Mouse (Mus musculus): ENCODE measurements around the gene Snx29. TPM values are rescaled to one million over a fixed set of nuclear protein-coding genes. Genes with fewer than 3 reads are reported as not detected.

Gene Snx29
- polyA plus RNA-seq, 1 experiment from 2014 or later = 8.2 TPM

GRCm38 (mm10) chr16:11738341-11738740 lies 415.6 kb downstream of the Snx29 start:
- H3K4me3 ChIP-seq (ENCODE audit: low read length) = no peak overlapping the region
- ATAC-seq (replicated peaks; ENCODE audit: extremely low read depth, insufficient read depth, low FRiP score) = no peak
- no peaks in the 10 kb centered on the region for H3K4me1 ChIP-seq (ENCODE audit: control insufficient read depth, insufficient read depth, low read length)
- WGBS = 48% methylated on average over 7 of the region's 7 CpGs
- H3K4me2 ChIP-seq (ENCODE audit: low read depth, low read length) = no peak overlapping the region
- H3K36me3 ChIP-seq (ENCODE audit: control insufficient read depth, insufficient read depth) = no peaks in the 10 kb centered on the region
- no peak overlapping the region for H3K9ac ChIP-seq (ENCODE audit: low read length)
- no peaks in the 10 kb centered on the region for H3K9me3 ChIP-seq (replicated peaks; ENCODE audit: control insufficient read depth, low read length)
- no peak overlapping the region for H3K27ac ChIP-seq (ENCODE audit: low read length)
- no peaks in the 10 kb centered on the region for H3K27me3 ChIP-seq (ENCODE audit: control insufficient read depth, insufficient read depth, low read length)

GRCm38 (mm10) chr16:11741951-11742350 lies 419.2 kb downstream of the Snx29 start:
- Histone ChIP-seq H3K36me3 (ENCODE audit: control insufficient read depth, insufficient read depth) (no peaks in the 10 kb centered on the region), H3K4me1 (ENCODE audit: control insufficient read depth, insufficient read depth, low read length) (no peaks in the 10 kb centered on the region), H3K27me3 (ENCODE audit: control insufficient read depth, insufficient read depth, low read length) (no peaks in the 10 kb centered on the region), H3K4me3 (ENCODE audit: low read length) (no peak overlapping the region), H3K9ac (ENCODE audit: low read length) (no peak overlapping the region), H3K27ac (ENCODE audit: low read length) (no peak overlapping the region), H3K4me2 (ENCODE audit: low read depth, low read length) (no peak overlapping the region), H3K9me3 (replicated peaks; ENCODE audit: control insufficient read depth, low read length) (no peaks in the 10 kb centered on the region)
- 70% methylated on average over 5 of the region's 5 CpGs for WGBS
- ATAC-seq (replicated peaks; ENCODE audit: extremely low read depth, insufficient read depth, low FRiP score) = no peak

GRCm38 (mm10) chr16:11742351-11742750 lies 419.6 kb downstream of the Snx29 start:
- no peak overlapping the region for H3K27ac ChIP-seq (ENCODE audit: low read length)
- H3K9ac ChIP-seq (ENCODE audit: low read length) = no peak overlapping the region
- H3K4me1 ChIP-seq (ENCODE audit: control insufficient read depth, insufficient read depth, low read length) = no peaks in the 10 kb centered on the region
- no peaks in the 10 kb centered on the region for H3K36me3 ChIP-seq (ENCODE audit: control insufficient read depth, insufficient read depth)
- no peak overlapping the region for H3K4me3 ChIP-seq (ENCODE audit: low read length)
- H3K9me3 ChIP-seq (replicated peaks; ENCODE audit: control insufficient read depth, low read length) = no peaks in the 10 kb centered on the region
- ATAC-seq (replicated peaks; ENCODE audit: extremely low read depth, insufficient read depth, low FRiP score) = no peak
- H3K27me3 ChIP-seq (ENCODE audit: control insufficient read depth, insufficient read depth, low read length) = no peaks in the 10 kb centered on the region
- WGBS = 80% methylated on average over 7 of the region's 7 CpGs
- no peak overlapping the region for H3K4me2 ChIP-seq (ENCODE audit: low read depth, low read length)

- Histone ChIP-seq H3K4me2 (ENCODE audit: low read depth, low read length) (no peak overlapping the region), H3K4me1 (ENCODE audit: control insufficient read depth, insufficient read depth, low read length) (no peaks in the 10 kb centered on the region), H3K9ac (ENCODE audit: low read length) (no peak overlapping the region), H3K27me3 (ENCODE audit: control insufficient read depth, insufficient read depth, low read length) (no peaks in the 10 kb centered on the region), H3K9me3 (replicated peaks; ENCODE audit: control insufficient read depth, low read length) (no peaks in the 10 kb centered on the region), H3K4me3 (ENCODE audit: low read length) (no peak overlapping the region), H3K27ac (ENCODE audit: low read length) (no peak overlapping the region), H3K36me3 (ENCODE audit: control insufficient read depth, insufficient read depth) (no peaks in the 10 kb centered on the region)
- WGBS = 59% methylated on average over 3 of the region's 3 CpGs
- ATAC-seq (replicated peaks; ENCODE audit: extremely low read depth, insufficient read depth, low FRiP score) = no peak
Observed at GRCm38 (mm10) chr16:11743013-11743412, 420.3 kb downstream of the Snx29 start.

- Histone ChIP-seq H3K9me3 (replicated peaks; ENCODE audit: control insufficient read depth, low read length) (no peaks in the 10 kb centered on the region), H3K27ac (ENCODE audit: low read length) (no peak overlapping the region), H3K36me3 (ENCODE audit: control insufficient read depth, insufficient read depth) (no peaks in the 10 kb centered on the region), H3K4me3 (ENCODE audit: low read length) (no peak overlapping the region), H3K27me3 (ENCODE audit: control insufficient read depth, insufficient read depth, low read length) (no peaks in the 10 kb centered on the region), H3K4me2 (ENCODE audit: low read depth, low read length) (no peak overlapping the region), H3K9ac (ENCODE audit: low read length) (no peak overlapping the region), H3K4me1 (ENCODE audit: control insufficient read depth, insufficient read depth, low read length) (no peaks in the 10 kb centered on the region)
- 82% methylated on average over 4 of the region's 4 CpGs for WGBS
- no peak for ATAC-seq (replicated peaks; ENCODE audit: extremely low read depth, insufficient read depth, low FRiP score)
Observed at GRCm38 (mm10) chr16:11743724-11744123, 421.0 kb downstream of the Snx29 start.

GRCm38 (mm10) chr16:11746036-11746435 lies 423.3 kb downstream of the Snx29 start:
- 92% methylated on average over 2 of the region's 2 CpGs for WGBS
- Histone ChIP-seq H3K9ac (ENCODE audit: low read length) (no peak overlapping the region), H3K9me3 (replicated peaks; ENCODE audit: control insufficient read depth, low read length) (no peaks in the 10 kb centered on the region), H3K36me3 (ENCODE audit: control insufficient read depth, insufficient read depth) (no peaks in the 10 kb centered on the region), H3K4me3 (ENCODE audit: low read length) (no peak overlapping the region), H3K4me2 (ENCODE audit: low read depth, low read length) (no peak overlapping the region), H3K27me3 (ENCODE audit: control insufficient read depth, insufficient read depth, low read length) (no peaks in the 10 kb centered on the region), H3K4me1 (ENCODE audit: control insufficient read depth, insufficient read depth, low read length) (no peaks in the 10 kb centered on the region), H3K27ac (ENCODE audit: low read length) (no peak overlapping the region)
- ATAC-seq (replicated peaks; ENCODE audit: extremely low read depth, insufficient read depth, low FRiP score) = no peak

- Histone ChIP-seq H3K27me3 (ENCODE audit: control insufficient read depth, insufficient read depth, low read length) (no peaks in the 10 kb centered on the region), H3K36me3 (ENCODE audit: control insufficient read depth, insufficient read depth) (no peaks in the 10 kb centered on the region), H3K9ac (ENCODE audit: low read length) (no peak overlapping the region), H3K4me1 (ENCODE audit: control insufficient read depth, insufficient read depth, low read length) (no peaks in the 10 kb centered on the region), H3K9me3 (replicated peaks; ENCODE audit: control insufficient read depth, low read length) (no peaks in the 10 kb centered on the region), H3K4me2 (ENCODE audit: low read depth, low read length) (no peak overlapping the region), H3K4me3 (ENCODE audit: low read length) (no peak overlapping the region), H3K27ac (ENCODE audit: low read length) (no peak overlapping the region)
- WGBS = 91% methylated on average over 5 of the region's 5 CpGs
- ATAC-seq (replicated peaks; ENCODE audit: extremely low read depth, insufficient read depth, low FRiP score) = no peak
Observed at GRCm38 (mm10) chr16:11747867-11748266, 425.2 kb downstream of the Snx29 start.

GRCm38 (mm10) chr16:11749111-11749510 lies 426.4 kb downstream of the Snx29 start:
- Histone ChIP-seq H3K27me3 (ENCODE audit: control insufficient read depth, insufficient read depth, low read length) (no peaks in the 10 kb centered on the region), H3K9me3 (replicated peaks; ENCODE audit: control insufficient read depth, low read length) (no peaks in the 10 kb centered on the region), H3K36me3 (ENCODE audit: control insufficient read depth, insufficient read depth) (no peaks in the 10 kb centered on the region), H3K4me2 (ENCODE audit: low read depth, low read length) (no peak overlapping the region), H3K4me1 (ENCODE audit: control insufficient read depth, insufficient read depth, low read length) (no peaks in the 10 kb centered on the region), H3K9ac (ENCODE audit: low read length) (no peak overlapping the region), H3K27ac (ENCODE audit: low read length) (no peak overlapping the region), H3K4me3 (ENCODE audit: low read length) (no peak overlapping the region)
- no peak for ATAC-seq (replicated peaks; ENCODE audit: extremely low read depth, insufficient read depth, low FRiP score)
- 83% methylated on average over 3 of the region's 3 CpGs for WGBS

GRCm38 (mm10) chr16:11750605-11751004 lies 427.9 kb downstream of the Snx29 start:
- no peak overlapping the region for H3K27ac ChIP-seq (ENCODE audit: low read length)
- H3K36me3 ChIP-seq (ENCODE audit: control insufficient read depth, insufficient read depth) = no peaks in the 10 kb centered on the region
- no peaks in the 10 kb centered on the region for H3K27me3 ChIP-seq (ENCODE audit: control insufficient read depth, insufficient read depth, low read length)
- H3K4me1 ChIP-seq (ENCODE audit: control insufficient read depth, insufficient read depth, low read length) = no peaks in the 10 kb centered on the region
- H3K4me3 ChIP-seq (ENCODE audit: low read length) = no peak overlapping the region
- no peak overlapping the region for H3K4me2 ChIP-seq (ENCODE audit: low read depth, low read length)
- no peak overlapping the region for H3K9ac ChIP-seq (ENCODE audit: low read length)
- H3K9me3 ChIP-seq (replicated peaks; ENCODE audit: control insufficient read depth, low read length) = no peaks in the 10 kb centered on the region
- ATAC-seq (replicated peaks; ENCODE audit: extremely low read depth, insufficient read depth, low FRiP score) = no peak

- 87% methylated on average over 5 of the region's 5 CpGs for WGBS
- H3K36me3 ChIP-seq (ENCODE audit: control insufficient read depth, insufficient read depth) = no peaks in the 10 kb centered on the region
- H3K4me1 ChIP-seq (ENCODE audit: control insufficient read depth, insufficient read depth, low read length) = no peaks in the 10 kb centered on the region
- no peaks in the 10 kb centered on the region for H3K9me3 ChIP-seq (replicated peaks; ENCODE audit: control insufficient read depth, low read length)
- no peak overlapping the region for H3K4me3 ChIP-seq (ENCODE audit: low read length)
- H3K4me2 ChIP-seq (ENCODE audit: low read depth, low read length) = no peak overlapping the region
- H3K9ac ChIP-seq (ENCODE audit: low read length) = no peak overlapping the region
- H3K27ac ChIP-seq (ENCODE audit: low read length) = no peak overlapping the region
- H3K27me3 ChIP-seq (ENCODE audit: control insufficient read depth, insufficient read depth, low read length) = no peaks in the 10 kb centered on the region
- ATAC-seq (replicated peaks; ENCODE audit: extremely low read depth, insufficient read depth, low FRiP score) = no peak
Observed at GRCm38 (mm10) chr16:11752557-11752956, 429.8 kb downstream of the Snx29 start.
